Mouse (Mus musculus): Measurements from ENCODE around the gene Slc10a7. TPM values are rescaled to one million over a fixed set of nuclear protein-coding genes. Genes with fewer than 3 reads are reported as not detected.

Slc10a7 gene
- polyA plus RNA-seq, 2 experiments: 3.3 to 4.4 TPM

GRCm38 (mm10) chr8:78626632-78627031, 117.5 kb downstream of the Slc10a7 start:
- Histone ChIP-seq H3K27me3 (ENCODE audit: control insufficient read depth, insufficient read depth, low read length) (no peaks in the 10 kb centered on the region), H3K9ac (replicated peaks) (no peak overlapping the region), H3K4me1 (replicated peaks; ENCODE audit: control insufficient read depth in 2 of 2, insufficient read depth in 2 of 2, low read length in 1 of 2) (peaks cover 0 to 6% of the 10 kb centered on the region in 2 experiments; a peak in 1 of 4 replicates), H3K27ac (no peak overlapping the region), H3K4me3 (ENCODE audit: insufficient read depth in 1 of 2, low read depth in 2 of 2, low read length in 2 of 2) (no peak overlapping the region), H3K9me3 (ENCODE audit: control insufficient read depth, low read length) (no peaks in the 10 kb centered on the region), H3K4me2 (ENCODE audit: low read depth) (no peak overlapping the region), H3K36me3 (replicated peaks; ENCODE audit: control insufficient read depth, insufficient read depth, low read depth) (no peaks in the 10 kb centered on the region)
- WGBS (ENCODE audit: insufficient replicate concordance): 39% methylated on average over 5 of the region's 5 CpGs
- no peak for TF ChIP-seq EP300 (IDR thresholded peaks at IDR 0.05; ENCODE audit: low read depth)
- no peak for TF ChIP-seq CTCF (IDR thresholded peaks at IDR 0.05; ENCODE audit: low read depth)
- DNase-seq (ENCODE audit: low read depth in 3 of 3, low spot score in 3 of 3) (no peak), ATAC-seq (ENCODE audit: insufficient read depth) (no peak)

- Histone ChIP-seq H3K9ac (replicated peaks) (no peak overlapping the region), H3K36me3 (replicated peaks; ENCODE audit: control insufficient read depth, insufficient read depth, low read depth) (no peaks in the 10 kb centered on the region), H3K9me3 (ENCODE audit: control insufficient read depth, low read length) (no peaks in the 10 kb centered on the region), H3K27ac (no peak overlapping the region), H3K4me2 (ENCODE audit: low read depth) (no peak overlapping the region), H3K27me3 (ENCODE audit: control insufficient read depth, insufficient read depth, low read length) (no peaks in the 10 kb centered on the region), H3K4me1 (replicated peaks; ENCODE audit: control insufficient read depth in 2 of 2, insufficient read depth in 2 of 2, low read length in 1 of 2) (peaks cover 0 to 6% of the 10 kb centered on the region in 2 experiments; a peak in 1 of 4 replicates), H3K4me3 (ENCODE audit: insufficient read depth in 1 of 2, low read depth in 2 of 2, low read length in 2 of 2) (no peak overlapping the region)
- TF ChIP-seq CTCF (IDR thresholded peaks at IDR 0.05; ENCODE audit: low read depth): no peak
- no peak for TF ChIP-seq EP300 (IDR thresholded peaks at IDR 0.05; ENCODE audit: low read depth)
- ATAC-seq (ENCODE audit: insufficient read depth) (no peak), DNase-seq (ENCODE audit: low read depth in 3 of 3, low spot score in 3 of 3) (no peak)
- 69% methylated on average over 9 of the region's 9 CpGs for WGBS (ENCODE audit: insufficient replicate concordance)
These were observed 118.6 kb downstream of the Slc10a7 start for GRCm38 (mm10) chr8:78627793-78628192.

- no peaks in the 10 kb centered on the region for H3K9me3 ChIP-seq (ENCODE audit: control insufficient read depth, low read length)
- ATAC-seq (ENCODE audit: insufficient read depth) (no peak), DNase-seq (ENCODE audit: low read depth in 3 of 3, low spot score in 3 of 3) (no peak)
- H3K4me2 ChIP-seq (ENCODE audit: low read depth): no peak overlapping the region
- peaks cover 0 to 2% of the 10 kb centered on the region in 2 experiments; a peak in 1 of 4 replicates for H3K4me1 ChIP-seq (replicated peaks; ENCODE audit: control insufficient read depth in 2 of 2, insufficient read depth in 2 of 2, low read length in 1 of 2)
- no peak overlapping the region for H3K4me3 ChIP-seq (ENCODE audit: insufficient read depth in 1 of 2, low read depth in 2 of 2, low read length in 2 of 2)
- no peak for TF ChIP-seq CTCF (IDR thresholded peaks at IDR 0.05; ENCODE audit: low read depth)
- TF ChIP-seq EP300 (IDR thresholded peaks at IDR 0.05; ENCODE audit: low read depth): no peak
- H3K9ac ChIP-seq (replicated peaks): no peak overlapping the region
- H3K27me3 ChIP-seq (ENCODE audit: control insufficient read depth, insufficient read depth, low read length): no peaks in the 10 kb centered on the region
- no peaks in the 10 kb centered on the region for H3K36me3 ChIP-seq (replicated peaks; ENCODE audit: control insufficient read depth, insufficient read depth, low read depth)
- WGBS (ENCODE audit: insufficient replicate concordance): 26% methylated on average over 19 of the region's 19 CpGs
- H3K27ac ChIP-seq: no peak overlapping the region
These were observed 121.4 kb downstream of the Slc10a7 start for GRCm38 (mm10) chr8:78630414-78631164.

GRCm38 (mm10) chr8:78633012-78633411, 123.9 kb downstream of the Slc10a7 start:
- ATAC-seq (ENCODE audit: insufficient read depth) (no peak), DNase-seq (ENCODE audit: low read depth in 3 of 3, low spot score in 3 of 3) (no peak)
- H3K36me3 ChIP-seq (replicated peaks; ENCODE audit: control insufficient read depth, insufficient read depth, low read depth): no peaks in the 10 kb centered on the region
- no peaks in the 10 kb centered on the region for H3K27me3 ChIP-seq (ENCODE audit: control insufficient read depth, insufficient read depth, low read length)
- H3K9ac ChIP-seq (replicated peaks): no peak overlapping the region
- TF ChIP-seq CTCF (IDR thresholded peaks at IDR 0.05; ENCODE audit: low read depth) (no peak), EP300 (IDR thresholded peaks at IDR 0.05; ENCODE audit: low read depth) (no peak)
- no peak overlapping the region for H3K27ac ChIP-seq
- no peaks in the 10 kb centered on the region for H3K4me1 ChIP-seq (replicated peaks; ENCODE audit: control insufficient read depth in 2 of 2, insufficient read depth in 2 of 2, low read length in 1 of 2)
- 80% methylated on average over 12 of the region's 12 CpGs for WGBS (ENCODE audit: insufficient replicate concordance)
- no peak overlapping the region for H3K4me2 ChIP-seq (ENCODE audit: low read depth)
- H3K4me3 ChIP-seq (ENCODE audit: insufficient read depth in 1 of 2, low read depth in 2 of 2, low read length in 2 of 2): no peak overlapping the region
- H3K9me3 ChIP-seq (ENCODE audit: control insufficient read depth, low read length): no peaks in the 10 kb centered on the region

GRCm38 (mm10) chr8:78634018-78634417, 124.9 kb downstream of the Slc10a7 start:
- Histone ChIP-seq H3K9me3 (ENCODE audit: control insufficient read depth, low read length) (no peaks in the 10 kb centered on the region), H3K9ac (replicated peaks) (no peak overlapping the region), H3K36me3 (replicated peaks; ENCODE audit: control insufficient read depth, insufficient read depth, low read depth) (no peaks in the 10 kb centered on the region), H3K4me2 (ENCODE audit: low read depth) (no peak overlapping the region), H3K4me1 (replicated peaks; ENCODE audit: control insufficient read depth in 2 of 2, insufficient read depth in 2 of 2, low read length in 1 of 2) (no peaks in the 10 kb centered on the region), H3K27me3 (ENCODE audit: control insufficient read depth, insufficient read depth, low read length) (no peaks in the 10 kb centered on the region), H3K27ac (no peak overlapping the region), H3K4me3 (ENCODE audit: insufficient read depth in 1 of 2, low read depth in 2 of 2, low read length in 2 of 2) (no peak overlapping the region)
- WGBS (ENCODE audit: insufficient replicate concordance): 79% methylated on average over 3 of the region's 3 CpGs
- no peak for DNase-seq (ENCODE audit: low read depth in 3 of 3, low spot score in 3 of 3)
- no peak for ATAC-seq (ENCODE audit: insufficient read depth)
- TF ChIP-seq CTCF (IDR thresholded peaks at IDR 0.05; ENCODE audit: low read depth) (no peak), EP300 (IDR thresholded peaks at IDR 0.05; ENCODE audit: low read depth) (no peak)

Data from liver, embryonic 14.5 days (tissue).